Mouse (Mus musculus) limb, embryonic 14.5 days (tissue): ENCODE measurements around the gene Nod1. TPM values are rescaled to one million over a fixed set of nuclear protein-coding genes. Genes with fewer than 3 reads are reported as not detected.

Experiments
- ATAC-seq: fragments of 200-750 bp; cut with Nextera tagmentation; 2 replicates; pipeline ENCODE4 v1.8.0; 2017; ENCODE audit warnings: low read depth, moderate number of reproducible peaks, moderate TSS enrichment; ENCODE audit not compliant: low FRiP score
- DNase-seq: peaks from one replicate; pipeline ENCODE4 v3.0.0-alpha.2; 2015; ENCODE audit warnings: low spot score
- H3K27ac ChIP-seq: fragments of 300-500 bp; sonication (generic); replicated peaks from 2 replicates; pipeline ENCODE4 v1.5.1; 2014; ENCODE audit warnings: low read depth, mild to moderate bottlenecking, low read length, moderate library complexity, mixed read lengths
- H3K27me3 ChIP-seq: fragments of 300-500 bp; sonication (generic); 2 replicates; pipeline ENCODE4 v1.6.1; 2014; ENCODE audit warnings: low read length, mixed read lengths; ENCODE audit not compliant: control insufficient read depth, insufficient read depth
- H3K36me3 ChIP-seq: fragments of 300-500 bp; sonication (generic); 2 replicates; pipeline ENCODE4 v1.6.1; 2014; ENCODE audit warnings: mild to moderate bottlenecking, low read length, moderate library complexity, mixed read lengths; ENCODE audit not compliant: control insufficient read depth, insufficient read depth
- H3K4me1 ChIP-seq: fragments of 300-500 bp; sonication (generic); 2 replicates; pipeline ENCODE4 v1.6.1; 2014; ENCODE audit warnings: antibody characterized with exemption, low read length, mixed read lengths; ENCODE audit not compliant: control insufficient read depth, insufficient read depth
- H3K4me2 ChIP-seq: fragments of 300-500 bp; sonication (generic); replicated peaks from 2 replicates; pipeline ENCODE4 v1.6.1; 2014; ENCODE audit warnings: low read depth, mild to moderate bottlenecking, low read length, moderate library complexity; ENCODE audit not compliant: severe bottlenecking
- H3K4me3 ChIP-seq: fragments of 300-500 bp; sonication (generic); replicated peaks from 2 replicates; pipeline ENCODE4 v1.5.1; 2014; ENCODE audit warnings: low read length
- H3K9ac ChIP-seq: fragments of 300-500 bp; sonication (generic); 2 replicates; pipeline ENCODE4 v1.6.1; 2014; ENCODE audit warnings: mild to moderate bottlenecking, low read depth, low read length, moderate library complexity; ENCODE audit not compliant: severe bottlenecking
- H3K9me3 ChIP-seq: fragments of 300-500 bp; sonication (generic); 2 replicates; pipeline ENCODE4 v1.6.1; 2016; ENCODE audit warnings: low read length; ENCODE audit not compliant: control insufficient read depth
- POLR2A ChIP-seq: fragments of 200-500 bp; IDR thresholded peaks from 2 replicates; pipeline ENCODE4 v1.8.0; 2012; ENCODE audit warnings: inconsistent platforms, mild to moderate bottlenecking, moderate library complexity, borderline replicate concordance; ENCODE audit not compliant: insufficient read depth, insufficient read length; ENCODE audit errors: extremely low read depth
- WGBS: fragments of 180-500 bp; shearing (Covaris S2); extraction: QIAGEN DNeasy Blood & Tissue Kit; methylation state at CpG from one replicate; pipeline ENCODE4 v1.1.7; 2014; 5-methylcytosine and 5-hydroxymethylcytosine counted together
- polyA plus RNA-seq, 2 experiments: library from polyadenylated mRNA; depleted of rRNA in 1 of 2; stranded (reverse) in 1 of 2; unstranded in 1 of 2; fragments of >200 nt; fragmentation: Nextera tagmentation in 1 of 2; extraction: Ambion mirVana in 1 of 2; gene quantifications; 2 replicates each; pipeline versions ENCODE4 v1.2.1 to v1.2.3; 2012 to 2014

The Nod1 gene
- polyA plus RNA-seq, 2 experiments, result 7.4 to 13.1 TPM

DNA sequence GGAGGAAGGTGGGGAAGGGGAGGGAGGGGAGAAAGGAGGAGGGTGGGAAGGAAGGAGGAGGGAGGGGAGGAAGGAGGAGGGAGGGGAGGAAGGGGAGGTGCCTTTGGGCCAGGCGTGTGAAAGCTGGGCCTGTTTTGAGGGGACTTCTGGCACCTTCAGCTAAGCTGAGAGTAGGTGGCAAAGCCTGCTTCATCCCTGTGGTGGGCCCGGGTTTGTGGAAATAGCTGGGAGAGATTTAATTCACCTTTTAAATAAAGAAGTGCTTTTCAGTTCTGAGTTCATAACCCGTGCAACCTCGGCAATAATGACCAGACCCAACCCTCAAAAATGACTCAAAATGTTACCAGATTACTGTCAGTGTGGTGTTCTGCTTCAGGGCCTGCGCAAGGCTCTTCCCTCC, 39.2 kb downstream of the Nod1 start:
- H3K9ac ChIP-seq, result no peak overlapping the region
- no peak for TF ChIP-seq POLR2A
- H3K27me3 ChIP-seq, result no peaks in the 10 kb centered on the region
- no peaks in the 10 kb centered on the region for H3K36me3 ChIP-seq
- no peak overlapping the region for H3K27ac ChIP-seq
- 71% methylated on average over 5 of the region's 5 CpGs for WGBS
- H3K4me3 ChIP-seq, result no peak overlapping the region
- H3K4me2 ChIP-seq, result no peak overlapping the region
- DNase-seq, result no peak
- no peak for ATAC-seq
- H3K9me3 ChIP-seq, result no peaks in the 10 kb centered on the region
- no peaks in the 10 kb centered on the region for H3K4me1 ChIP-seq

DNA sequence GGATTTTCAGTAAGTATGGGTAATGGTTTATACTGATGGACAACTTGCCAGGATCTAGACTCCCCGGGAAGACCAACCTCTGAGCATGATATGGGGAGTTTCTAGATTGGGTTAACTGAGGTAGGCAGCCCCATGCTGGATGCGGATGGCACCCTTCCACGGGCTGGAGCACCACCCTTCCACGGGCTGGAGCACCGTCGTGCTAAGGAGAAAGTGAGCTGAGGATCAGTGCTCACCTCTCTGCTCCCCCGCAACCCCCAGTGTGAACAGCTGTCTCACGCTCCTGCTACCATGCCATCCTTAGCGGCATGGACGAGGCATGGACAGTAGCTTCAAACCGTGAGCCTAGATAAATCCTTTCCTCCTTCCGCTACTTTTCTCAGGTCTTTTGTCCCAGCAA, 39.9 kb downstream of the Nod1 start:
- DNase-seq, result no peak
- no peaks in the 10 kb centered on the region for H3K36me3 ChIP-seq
- H3K4me2 ChIP-seq, result no peak overlapping the region
- no peak overlapping the region for H3K4me3 ChIP-seq
- no peaks in the 10 kb centered on the region for H3K27me3 ChIP-seq
- H3K9me3 ChIP-seq, result no peaks in the 10 kb centered on the region
- no peak overlapping the region for H3K27ac ChIP-seq
- no peak for TF ChIP-seq POLR2A
- ATAC-seq, result no peak
- no peaks in the 10 kb centered on the region for H3K4me1 ChIP-seq
- no peak overlapping the region for H3K9ac ChIP-seq
- 93% methylated on average over 12 of the region's 12 CpGs for WGBS

DNA sequence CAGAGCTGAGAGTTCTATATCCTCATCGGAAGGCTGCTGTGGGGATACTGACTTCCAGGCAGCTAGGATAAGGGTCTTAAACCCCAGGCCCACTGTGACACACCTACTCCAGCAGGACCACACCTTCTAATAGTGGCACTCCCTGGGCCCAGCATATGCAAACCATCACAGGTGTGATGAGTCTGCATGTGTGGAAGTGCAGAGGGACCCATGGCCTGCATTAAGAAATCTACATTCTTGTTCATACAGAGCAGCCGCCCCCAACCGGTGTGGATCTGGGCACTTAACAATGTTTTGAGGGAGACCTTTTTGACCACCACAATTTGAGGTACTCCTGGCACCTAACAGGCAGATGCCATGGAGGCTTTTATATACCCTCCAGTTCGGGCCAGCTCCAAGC, 40.8 kb downstream of the Nod1 start:
- H3K36me3 ChIP-seq, result no peaks in the 10 kb centered on the region
- no peaks in the 10 kb centered on the region for H3K9me3 ChIP-seq
- H3K9ac ChIP-seq, result no peak overlapping the region
- no peak overlapping the region for H3K27ac ChIP-seq
- DNase-seq, result no peak
- no peak overlapping the region for H3K4me3 ChIP-seq
- H3K4me2 ChIP-seq, result no peak overlapping the region
- no peak for ATAC-seq
- no peaks in the 10 kb centered on the region for H3K27me3 ChIP-seq
- no peak for TF ChIP-seq POLR2A
- 93% methylated on average over 4 of the region's 4 CpGs for WGBS
- no peaks in the 10 kb centered on the region for H3K4me1 ChIP-seq

- Histone ChIP-seq H3K27ac (no peak overlapping the region), H3K36me3 (no peaks in the 10 kb centered on the region), H3K27me3 (no peaks in the 10 kb centered on the region), H3K9ac (no peak overlapping the region), H3K4me3 (no peak overlapping the region), H3K4me1 (no peaks in the 10 kb centered on the region), H3K9me3 (no peaks in the 10 kb centered on the region), H3K4me2 (no peak overlapping the region)
- no peak for TF ChIP-seq POLR2A
- ATAC-seq, result no peak
- DNase-seq, result no peak
- WGBS, result 92% methylated on average over 6 of the region's 6 CpGs
Measured at GRCm38 (mm10) chr6:54927946-54928345, 44.5 kb downstream of the Nod1 start.

- no peaks in the 10 kb centered on the region for H3K9me3 ChIP-seq
- no peak overlapping the region for H3K27ac ChIP-seq
- H3K4me1 ChIP-seq, result no peaks in the 10 kb centered on the region
- no peaks in the 10 kb centered on the region for H3K36me3 ChIP-seq
- no peak overlapping the region for H3K4me2 ChIP-seq
- H3K27me3 ChIP-seq, result no peaks in the 10 kb centered on the region
- 71% methylated on average over 2 of the region's 2 CpGs for WGBS
- DNase-seq (no peak), ATAC-seq (no peak)
- H3K4me3 ChIP-seq, result no peak overlapping the region
- TF ChIP-seq POLR2A, result no peak
- H3K9ac ChIP-seq, result no peak overlapping the region
Measured at GRCm38 (mm10) chr6:54926899-54927298, 45.5 kb downstream of the Nod1 start.
